8 mouse cellular contexts compared by ENCODE assay signal in the genomic region with DNA sequence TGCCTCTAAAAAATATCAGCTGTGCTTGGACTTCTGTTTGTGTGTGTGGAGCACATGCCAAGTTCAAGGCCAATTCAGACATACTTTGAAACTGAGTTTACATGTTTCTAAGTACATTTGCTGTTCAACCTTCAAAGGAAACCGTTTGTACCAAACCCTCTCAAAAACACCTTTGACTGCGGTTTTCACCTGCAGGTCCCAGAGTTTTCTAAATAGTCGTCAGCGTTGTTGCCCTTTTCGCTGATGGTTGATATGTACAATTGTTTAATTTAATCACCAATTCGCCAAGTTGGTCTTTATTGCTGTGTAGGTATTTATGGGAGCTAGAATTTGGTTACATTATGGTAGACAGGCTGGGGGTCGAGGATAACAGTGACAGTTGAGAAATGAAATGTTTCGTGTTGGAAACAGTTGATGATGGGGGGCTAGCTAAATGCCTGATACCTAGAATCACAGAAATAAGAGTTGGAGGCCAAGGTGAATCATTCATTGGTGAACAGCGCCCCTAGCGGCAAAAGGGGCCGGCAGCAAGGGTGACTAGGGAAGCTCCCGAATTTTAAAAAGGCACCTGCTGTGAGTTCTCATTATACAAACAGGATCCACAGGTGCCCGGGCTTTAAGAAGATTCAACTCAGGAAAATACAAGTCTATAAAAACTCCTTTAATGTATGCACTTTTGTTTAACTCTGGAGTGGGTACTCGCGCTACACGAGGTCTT. TPM values are rescaled to one million over a fixed set of nuclear protein-coding genes. Genes with fewer than 3 reads are reported as not detected.
DNase-seq lines count a peak whose midpoint lies in the region; TF ChIP-seq lines count a peak whose summit lies in the region.

No protein-coding gene starts in this region.

- 30% methylated on average over 16 of the region's 16 CpGs for WGBS in hindbrain, embryonic 10.5 days
- 28% methylated on average over 16 of the region's 16 CpGs for WGBS in olfactory bulb, adult 2 months

- no peaks in the 10 kb centered on the region for H3K36me3 ChIP-seq in hindbrain, embryonic 10.5 days

- H3K27ac ChIP-seq in hindbrain, embryonic 10.5 days = no peak overlapping the region
- H3K27ac ChIP-seq in olfactory bulb, adult 2 months (ENCODE audit: insufficient read depth, low read depth, low read length) = no peak overlapping the region

- H3K9me3 ChIP-seq in hindbrain, embryonic 10.5 days = no peaks in the 10 kb centered on the region

- peak; percentile 81 for DNase-seq in R1 (ENCODE audit: low read depth, low spot score)
- peak; percentile 94 to 96 for DNase-seq in cerebellum, postnatal 10 days
- DNase-seq in frontal cortex, postnatal 10 days (ENCODE audit: low spot score in 2 of 2) = peak; percentile 39 to 78
- DNase-seq in hindbrain, embryonic 10.5 days (ENCODE audit: low spot score) = peak; percentile 83
- peak; percentile 57 to 86 for DNase-seq in layer of hippocampus, adult 8-10 months (ENCODE audit: low spot score in 2 of 2)
- peak; percentile 50 to 59 for DNase-seq in lung, adult 18-20 months
- peak; percentile 39 to 51 for DNase-seq in thymus, postnatal 36 days

- peak overlapping the region; percentile 70 for H3K4me3 ChIP-seq in hindbrain, embryonic 10.5 days
- no peak overlapping the region for H3K4me3 ChIP-seq in olfactory bulb, adult 2 months (ENCODE audit: insufficient read depth, low read depth, low read length)

- peaks cover 35% of the 10 kb centered on the region for H3K27me3 ChIP-seq in hindbrain, embryonic 10.5 days (ENCODE audit: insufficient read depth, poor library complexity, severe bottlenecking)

- peaks cover 50% of the 10 kb centered on the region for H3K4me1 ChIP-seq in hindbrain, embryonic 10.5 days (replicated peaks)
- H3K4me1 ChIP-seq in olfactory bulb, adult 2 months (ENCODE audit: control insufficient read depth, insufficient read depth, low read length) = peaks cover 12% of the 10 kb centered on the region

- TF ChIP-seq CTCF in olfactory bulb, adult 2 months (IDR thresholded peaks at IDR 0.05; ENCODE audit: insufficient read depth, low read depth, low read length) = peak; percentile 58

- TF ChIP-seq POLR2A in olfactory bulb, adult 2 months (IDR thresholded peaks at IDR 0.05; ENCODE audit: insufficient read depth, low read depth, low read length) = no peak

RNA-seq across cellular contexts. Expression of a gene that starts 8.3 kb away (rescaled TPM):
- polyA plus RNA-seq in hindbrain, embryonic 10.5 days (2016; fragmentation: Nextera tagmentation; extraction: Ambion mirVana) = 2.0 TPM in 2 replicates
- 1 to 10 TPM; 5.6 to 7.2 (median 5.8) TPM for total RNA-seq in layer of hippocampus, adult 8-10 months (2022)
- not detected in 2 replicates for polyA plus RNA-seq in olfactory bulb, adult 2 months (2012; ENCODE audit: insufficient read depth, insufficient read length, low replicate concordance, missing spikeins)

Comparison
In these comparisons a context has a peak if more than half of its experiments do, and no peak if none do; other contexts are left out.
1. DNase-seq: peak in every context shown above with its lines; median percentile 95 in cerebellum, postnatal 10 days; 83 in hindbrain, embryonic 10.5 days; 81 in R1; 72 in layer of hippocampus, adult 8-10 months; 58 in frontal cortex, postnatal 10 days; 54 in lung, adult 18-20 months; 45 in thymus, postnatal 36 days.